Mouse (Mus musculus) liver, embryonic 16.5 days (tissue): ENCODE results near the gene Bdh1. TPM values are rescaled to one million over a fixed set of nuclear protein-coding genes. Genes with fewer than 3 reads are reported as not detected.
"Not testable (repeated sequence)": the region's sequence is repeated elsewhere in the genome, so short reads cannot be mapped to it uniquely, and the experiment has no call there.

Source experiments
- ATAC-seq: fragments of 200-750 bp; cut with Nextera tagmentation; 2 replicates; pipeline ENCODE4 v1.8.0; 2017; ENCODE audit warnings: low read depth, mild to moderate bottlenecking, moderate number of reproducible peaks, moderate library complexity
- H3K27ac ChIP-seq: fragments of 300-500 bp; sonication (generic); 2 replicates; pipeline ENCODE4 v1.5.1; 2014; ENCODE audit warnings: mild to moderate bottlenecking, low read length
- H3K27me3 ChIP-seq: fragments of 300-500 bp; sonication (generic); 2 replicates; pipeline ENCODE4 v1.6.1; 2014; ENCODE audit warnings: low read depth, low read length, mixed read lengths; ENCODE audit not compliant: control insufficient read depth, insufficient read depth
- H3K36me3 ChIP-seq: fragments of 300-500 bp; sonication (generic); 2 replicates; pipeline ENCODE4 v1.6.1; 2014; ENCODE audit warnings: mild to moderate bottlenecking; ENCODE audit not compliant: control insufficient read depth, insufficient read depth
- H3K4me1 ChIP-seq: fragments of 300-500 bp; sonication (generic); 2 replicates; pipeline ENCODE4 v1.6.1; 2014; ENCODE audit warnings: low read depth, low read length, mixed read lengths; ENCODE audit not compliant: control insufficient read depth
- H3K4me2 ChIP-seq: fragments of 300-500 bp; sonication (generic); 2 replicates; pipeline ENCODE4 v1.6.1; 2014; ENCODE audit warnings: low read depth, low read length, mixed read lengths
- H3K4me3 ChIP-seq: fragments of 300-500 bp; sonication (generic); 2 replicates; pipeline ENCODE4 v1.5.1; 2014; ENCODE audit warnings: low read depth, mild to moderate bottlenecking, low read length
- H3K9ac ChIP-seq: fragments of 300-500 bp; sonication (generic); 2 replicates; pipeline ENCODE4 v1.6.1; 2014; ENCODE audit warnings: low read depth, low read length
- H3K9me3 ChIP-seq: fragments of 300-500 bp; sonication (generic); replicated peaks from 2 replicates; pipeline ENCODE4 v1.6.1; 2016; ENCODE audit warnings: low read length; ENCODE audit not compliant: control insufficient read depth
- WGBS: fragments of 180-500 bp; shearing (Covaris S2); extraction: QIAGEN DNeasy Blood & Tissue Kit; methylation state at CpG from one replicate; pipeline ENCODE4 v1.1.7; 2014; ENCODE audit not compliant: insufficient replicate concordance; 5-methylcytosine and 5-hydroxymethylcytosine counted together
- polyA plus RNA-seq: library from polyadenylated mRNA; unstranded; fragments of >200 nt; fragmentation: Nextera tagmentation; extraction: Ambion mirVana; gene quantifications from 2 replicates; pipeline ENCODE4 v1.2.1, GENCODE M21; 2015

Gene Bdh1
- 88.4 and 98.4 TPM in 2 replicates for polyA plus RNA-seq

DNA sequence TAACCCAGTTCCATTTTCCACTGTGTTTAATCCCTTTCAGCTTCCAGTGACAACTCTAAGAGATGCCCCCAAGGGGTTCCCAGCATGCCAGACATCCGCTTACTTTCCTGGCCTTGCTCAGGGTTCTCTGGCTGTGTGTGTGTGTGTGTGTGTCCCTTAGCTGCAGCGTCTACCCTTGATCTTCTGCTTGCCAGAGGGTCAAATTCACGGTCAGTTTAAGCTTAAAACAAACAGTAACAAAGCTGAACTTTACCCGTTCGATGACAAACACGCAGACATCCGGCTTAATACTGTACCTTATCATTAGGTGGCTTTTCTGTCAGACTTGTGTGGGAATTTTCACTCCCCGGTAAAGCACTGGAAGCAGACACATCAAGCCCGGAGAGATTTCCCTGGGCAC is at the start of gene Bdh1:
TSS of gene Bdh1 (plus strand) at position 281 of the 400 bp plus-strand sequence.
- Histone ChIP-seq H3K9me3 (no peaks in the 10 kb centered on the region), H3K4me1 (peaks cover 20% of the 10 kb centered on the region), H3K27ac (peak within 1 kb of the TSS; percentile 79), H3K36me3 (no peaks in the 10 kb centered on the region), H3K9ac (no peak within 1 kb of the TSS), H3K4me2 (peak within 1 kb of the TSS; percentile 22; the same call in 1 of the 2 replicates), H3K4me3 (peak within 1 kb of the TSS; percentile 50), H3K27me3 (no peaks in the 10 kb centered on the region)
- ATAC-seq, result peak; percentile 55
- 54% methylated on average over 9 of the region's 9 CpGs for WGBS

DNA sequence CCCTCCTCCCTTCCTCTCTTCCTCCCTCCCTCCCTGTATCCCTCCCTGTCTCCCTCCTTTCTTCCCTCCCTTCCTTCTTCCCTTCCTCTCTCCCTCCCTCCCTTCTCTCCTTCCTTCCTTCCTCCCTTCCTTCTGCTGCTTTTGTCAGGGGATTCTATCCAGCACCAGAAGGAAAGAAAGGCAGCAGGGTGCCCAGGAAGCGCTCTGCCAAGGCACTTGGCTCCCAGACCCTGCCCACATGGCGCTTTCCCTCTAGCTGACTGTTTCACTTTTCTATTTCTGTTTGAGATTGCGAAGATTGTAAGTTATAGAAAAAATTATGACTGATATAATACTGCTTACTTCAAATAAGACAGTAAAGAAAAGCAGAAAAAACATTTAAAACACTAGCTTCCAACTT is 49.8 kb upstream of the Bdh1 start:
- ATAC-seq, H3K4me2 ChIP-seq, H3K4me3 ChIP-seq, H3K9ac ChIP-seq, H3K27ac ChIP-seq, H3K27me3 ChIP-seq, H3K4me1 ChIP-seq, H3K9me3 ChIP-seq, H3K36me3 ChIP-seq: not testable (repeated sequence)
- WGBS, result 66% methylated on average over 3 of the region's 3 CpGs

DNA sequence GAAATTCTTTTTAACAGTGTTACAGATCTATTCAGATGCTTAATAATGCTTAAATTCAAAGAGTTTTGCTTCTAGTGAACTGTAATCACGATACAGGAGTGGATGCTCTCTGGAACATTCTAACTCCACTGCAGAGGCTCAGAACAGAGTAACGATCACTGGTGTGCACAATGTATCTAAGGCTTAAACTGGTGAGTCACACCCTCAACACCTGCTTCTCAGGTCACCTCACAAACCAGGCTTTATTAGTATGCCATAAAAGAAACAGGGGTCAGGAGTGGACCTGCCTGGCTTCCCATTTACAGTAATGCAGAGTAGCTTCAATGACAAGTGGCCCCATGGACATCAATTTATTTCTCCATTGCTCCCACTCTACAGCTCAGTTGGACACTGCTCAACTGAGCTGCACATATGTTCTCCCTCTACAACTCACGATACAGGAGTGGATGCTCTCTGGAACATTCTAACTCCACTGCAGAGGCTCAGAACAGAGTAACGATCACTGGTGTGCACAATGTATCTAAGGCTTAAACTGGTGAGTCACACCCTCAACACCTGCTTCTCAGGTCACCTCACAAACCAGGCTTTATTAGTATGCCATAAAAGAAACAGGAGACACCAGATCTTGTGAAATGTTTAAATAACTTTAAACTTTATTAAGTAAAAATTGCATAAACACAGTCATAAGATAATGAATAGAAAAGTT is 46.0 kb upstream of the Bdh1 start:
- H3K9ac ChIP-seq, H3K4me2 ChIP-seq, H3K27ac ChIP-seq, ATAC-seq, H3K9me3 ChIP-seq, H3K4me3 ChIP-seq, H3K36me3 ChIP-seq, H3K27me3 ChIP-seq, H3K4me1 ChIP-seq: not testable (repeated sequence)
- WGBS, result 58% methylated on average over 4 of the region's 4 CpGs

DNA sequence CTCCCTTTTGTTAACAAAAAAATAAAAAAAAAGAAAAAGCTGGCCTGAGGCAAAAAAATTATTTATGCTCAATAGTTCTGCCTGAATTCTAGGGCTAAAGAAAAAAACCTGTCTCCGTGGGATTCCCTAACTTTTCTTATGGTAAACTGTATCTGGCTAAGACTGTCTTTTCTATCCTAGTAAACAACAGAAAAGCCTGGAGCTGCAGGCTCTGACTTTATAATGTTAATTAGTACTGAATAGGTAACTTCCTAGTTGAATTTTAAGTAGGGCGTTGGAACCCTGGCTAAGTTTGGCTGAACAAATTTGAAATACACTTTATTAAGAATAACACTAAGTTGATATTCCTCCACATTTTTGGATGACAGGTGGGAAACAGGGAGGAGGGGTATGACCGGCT is 33.8 kb upstream of the Bdh1 start:
- H3K4me1 ChIP-seq, H3K36me3 ChIP-seq, H3K4me2 ChIP-seq, H3K9ac ChIP-seq, ATAC-seq, H3K4me3 ChIP-seq, H3K27ac ChIP-seq, H3K9me3 ChIP-seq, H3K27me3 ChIP-seq: not testable (repeated sequence)
- WGBS, result 68% methylated on average over 3 of the region's 3 CpGs

DNA sequence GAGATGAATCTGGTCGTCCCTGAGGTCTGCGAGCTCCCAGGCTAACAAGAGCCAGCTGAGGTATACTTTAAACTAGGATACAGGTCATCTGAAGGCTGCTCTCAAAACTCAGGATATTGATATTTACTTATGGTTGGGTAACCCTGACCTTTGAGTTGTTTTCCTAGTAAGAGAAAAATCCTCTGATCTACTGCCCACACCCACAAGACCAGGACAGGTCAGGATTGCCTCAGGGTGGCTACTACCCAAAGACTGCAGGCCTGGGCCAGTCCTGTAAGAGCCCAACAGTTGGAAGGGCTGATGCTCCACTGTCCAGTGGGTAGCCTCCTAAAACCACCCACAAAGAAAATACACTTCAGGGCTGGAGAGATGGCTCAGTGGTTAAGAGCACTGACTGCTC is 22.8 kb upstream of the Bdh1 start:
- ATAC-seq, result peak; percentile 95

DNA sequence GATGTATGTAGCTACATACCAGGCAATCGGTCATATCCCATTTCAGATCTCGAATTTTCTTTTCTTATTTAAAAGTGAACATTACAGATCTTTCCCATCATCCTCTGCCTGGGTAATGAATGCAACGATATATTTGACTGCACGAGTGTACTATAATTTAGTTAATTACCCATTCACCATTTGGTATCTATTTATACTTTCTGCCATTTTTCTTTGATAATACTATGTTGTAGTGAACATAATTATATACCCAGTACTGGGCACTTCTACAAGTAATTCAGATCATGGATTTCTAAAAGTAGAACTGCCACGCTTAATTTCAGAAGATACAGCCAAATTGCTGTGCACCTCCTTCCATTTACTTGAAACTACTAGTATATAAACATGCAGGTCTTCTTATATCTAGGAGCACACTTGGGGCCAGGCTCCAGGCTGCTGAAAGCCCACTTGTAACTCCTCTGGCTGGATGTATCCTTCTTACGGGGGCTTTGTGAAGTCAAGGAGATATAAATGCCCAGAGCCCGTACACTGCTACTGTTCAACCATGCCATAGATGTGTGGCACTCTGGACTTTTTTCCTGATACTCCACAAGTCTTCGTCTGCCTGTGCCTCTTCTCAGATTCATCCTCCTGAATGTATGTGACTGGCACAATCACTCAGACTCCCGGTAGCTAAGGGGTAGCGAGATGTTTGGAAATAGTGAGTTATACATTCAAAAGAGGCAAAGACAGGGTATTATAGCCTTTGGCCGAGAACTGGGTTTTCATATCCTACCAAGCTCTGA is 21.0 kb upstream of the Bdh1 start:
- WGBS, result 69% methylated on average over 11 of the region's 11 CpGs
- no peaks in the 10 kb centered on the region for H3K9me3 ChIP-seq
- H3K9ac ChIP-seq, result no peak overlapping the region
- no peaks in the 10 kb centered on the region for H3K4me1 ChIP-seq
- no peaks in the 10 kb centered on the region for H3K36me3 ChIP-seq
- H3K27me3 ChIP-seq, result no peaks in the 10 kb centered on the region
- H3K4me3 ChIP-seq, result no peak overlapping the region
- no peak overlapping the region for H3K27ac ChIP-seq
- H3K4me2 ChIP-seq, result no peak overlapping the region
- ATAC-seq, result no peak

More for the DNA sequence above, 22.8 kb upstream of the Bdh1 start:
- Histone ChIP-seq H3K36me3 (no peaks in the 10 kb centered on the region), H3K4me2 (no peak overlapping the region), H3K4me1 (no peaks in the 10 kb centered on the region), H3K27me3 (no peaks in the 10 kb centered on the region), H3K9me3 (no peaks in the 10 kb centered on the region), H3K4me3 (no peak overlapping the region), H3K27ac (peak overlapping the region; percentile 38; the same call in 1 of the 2 replicates), H3K9ac (no peak overlapping the region)
- WGBS, result 47% methylated on average over 2 of the region's 2 CpGs

DNA sequence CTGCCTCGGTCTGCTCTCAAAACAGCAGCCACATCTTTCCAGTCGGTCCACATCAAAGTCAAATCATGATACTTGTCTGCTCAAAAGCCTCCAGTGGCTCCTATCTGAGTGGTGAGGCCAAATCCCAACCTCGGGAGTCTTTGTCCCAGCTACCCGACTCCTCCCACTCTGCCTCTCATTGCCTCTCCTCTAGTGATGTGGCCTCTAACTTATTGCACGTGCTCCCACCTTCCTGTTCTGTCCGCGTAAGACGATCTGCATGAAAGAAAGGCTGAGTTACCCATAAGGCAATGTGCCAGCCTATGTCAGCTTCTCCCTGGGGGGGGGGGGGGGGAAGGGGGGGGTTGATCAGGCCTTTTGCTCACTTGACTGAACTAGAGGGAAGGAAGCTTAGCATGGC is 20.0 kb upstream of the Bdh1 start:
- 37% methylated on average over 8 of the region's 8 CpGs for WGBS

DNA sequence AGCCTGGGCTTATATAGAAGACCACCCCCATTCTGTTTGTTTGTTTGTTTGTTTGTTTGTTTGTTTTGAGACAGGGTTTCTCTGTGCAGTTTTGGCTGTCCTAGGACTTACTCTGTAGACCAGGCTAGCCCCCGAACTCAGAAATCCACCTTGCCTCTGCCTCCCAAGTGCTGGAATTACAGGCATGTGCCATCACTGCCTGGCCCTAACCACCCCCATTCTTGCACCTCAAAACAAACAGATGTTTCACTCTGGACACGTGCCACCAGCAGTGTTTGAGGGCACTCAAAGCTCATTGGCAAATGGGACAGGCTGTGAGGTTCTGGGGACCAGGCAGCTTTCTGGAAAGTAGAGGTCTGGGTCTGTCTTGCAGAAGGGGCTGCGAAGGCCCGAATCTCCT is 18.1 kb upstream of the Bdh1 start:
- no peak for ATAC-seq
- Histone ChIP-seq H3K36me3 (no peaks in the 10 kb centered on the region), H3K27me3 (no peaks in the 10 kb centered on the region), H3K4me1 (no peaks in the 10 kb centered on the region), H3K4me2 (no peak overlapping the region), H3K9me3 (no peaks in the 10 kb centered on the region), H3K9ac (no peak overlapping the region), H3K27ac (no peak overlapping the region), H3K4me3 (no peak overlapping the region)
- 69% methylated on average over 4 of the region's 4 CpGs for WGBS

More for the DNA sequence above, 20.0 kb upstream of the Bdh1 start:
- H3K9ac ChIP-seq, result no peak overlapping the region
- H3K4me1 ChIP-seq, result no peaks in the 10 kb centered on the region
- H3K9me3 ChIP-seq, result no peaks in the 10 kb centered on the region
- H3K4me2 ChIP-seq, result no peak overlapping the region
- H3K27ac ChIP-seq, result no peak overlapping the region
- H3K4me3 ChIP-seq, result no peak overlapping the region
- H3K36me3 ChIP-seq, result no peaks in the 10 kb centered on the region
- no peaks in the 10 kb centered on the region for H3K27me3 ChIP-seq
- no peak for ATAC-seq

DNA sequence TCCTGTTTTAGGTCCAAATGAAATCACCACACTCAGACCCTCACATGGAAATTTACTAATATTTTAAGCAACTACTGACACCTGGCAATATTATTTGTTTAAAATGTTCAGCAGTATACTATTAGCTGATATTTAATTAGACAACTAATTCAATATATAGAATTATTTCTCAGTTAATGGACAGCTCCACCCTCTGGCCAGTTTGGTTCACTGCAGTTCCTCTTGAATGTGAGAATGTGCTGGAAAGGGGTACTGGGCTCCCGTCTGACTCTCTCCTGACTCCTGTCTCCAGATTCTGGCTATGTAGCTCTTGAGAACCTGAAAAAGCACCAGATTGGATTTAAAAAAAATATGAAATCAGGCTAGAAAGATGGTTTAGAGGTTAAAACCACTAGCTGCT is 17.0 kb upstream of the Bdh1 start:
- no peaks in the 10 kb centered on the region for H3K4me1 ChIP-seq
- no peak for ATAC-seq
- H3K4me3 ChIP-seq, result no peak overlapping the region
- H3K27ac ChIP-seq, result no peak overlapping the region
- 39% methylated on average over 1 of the region's 1 CpGs for WGBS
- H3K27me3 ChIP-seq, result no peaks in the 10 kb centered on the region
- no peaks in the 10 kb centered on the region for H3K36me3 ChIP-seq
- H3K9me3 ChIP-seq, result no peaks in the 10 kb centered on the region
- H3K9ac ChIP-seq, result no peak overlapping the region
- no peak overlapping the region for H3K4me2 ChIP-seq
